Mouse (Mus musculus) small intestine, adult 2 months (tissue): ENCODE results near the gene Gstm7.

ENCODE experiments used
- CTCF ChIP-seq: fragments of 200-500 bp; IDR thresholded peaks from 2 replicates; pipeline ENCODE4 v1.5.1; 2012; ENCODE audit warnings: low read depth, mild to moderate bottlenecking, control low read depth, inconsistent platforms, low read length, moderate library complexity, mixed read lengths; ENCODE audit not compliant: insufficient replicate concordance, insufficient read length; ENCODE audit errors: extremely low read depth
- POLR2A ChIP-seq: fragments of 200-500 bp; IDR thresholded peaks from 2 replicates; pipeline ENCODE4 v1.6.1; 2012; ENCODE audit warnings: low read depth, mild to moderate bottlenecking, control low read depth, inconsistent platforms, low read length, moderate library complexity

DNA sequence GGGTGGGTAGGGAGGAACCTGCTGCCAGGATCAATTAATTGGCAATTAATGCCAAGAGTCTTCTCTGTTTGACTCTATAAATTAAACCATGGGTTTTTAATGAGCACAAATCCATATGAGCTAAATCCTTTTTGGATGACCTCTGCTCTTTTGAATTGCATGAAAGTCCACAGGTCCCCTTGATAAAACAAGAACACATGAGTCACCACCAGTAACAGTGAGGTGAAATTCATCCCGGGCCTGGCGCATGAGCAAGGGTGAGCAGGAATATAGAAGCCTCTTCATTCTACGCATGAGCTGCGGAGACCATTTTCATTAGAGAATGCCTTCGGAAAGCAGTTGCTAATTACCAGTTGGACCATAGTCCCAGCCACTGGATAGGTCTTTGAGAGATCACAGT, 11.3 kb downstream of the Gstm7 start:
- TF ChIP-seq CTCF (no peak), POLR2A (no peak)
